Mouse (Mus musculus): ENCODE data around the gene Tnnc1.

GRCm38 (mm10) chr14:31205562-31206467 lies 2.3 kb upstream of the Tnnc1 start:
- peak; percentile 5; the same call in 1 of the 2 replicates for TF ChIP-seq POLR2A (IDR thresholded peaks at IDR 0.05; ENCODE audit: borderline replicate concordance, low read depth, low read length)
- TF ChIP-seq CTCF (IDR thresholded peaks at IDR 0.05; ENCODE audit: low read depth, low read length): no peak

All from bone marrow macrophage, adult 2 months (primary cell).